Mouse (Mus musculus) lung, postnatal 36 days (tissue): Measurements from ENCODE around the gene AC141477.1.

Source experiments
- DNase-seq: peaks from one replicate; pipeline ENCODE4 v3.0.0; 2022; ENCODE audit warnings: mixed read lengths

AC141477.1 gene

DNA sequence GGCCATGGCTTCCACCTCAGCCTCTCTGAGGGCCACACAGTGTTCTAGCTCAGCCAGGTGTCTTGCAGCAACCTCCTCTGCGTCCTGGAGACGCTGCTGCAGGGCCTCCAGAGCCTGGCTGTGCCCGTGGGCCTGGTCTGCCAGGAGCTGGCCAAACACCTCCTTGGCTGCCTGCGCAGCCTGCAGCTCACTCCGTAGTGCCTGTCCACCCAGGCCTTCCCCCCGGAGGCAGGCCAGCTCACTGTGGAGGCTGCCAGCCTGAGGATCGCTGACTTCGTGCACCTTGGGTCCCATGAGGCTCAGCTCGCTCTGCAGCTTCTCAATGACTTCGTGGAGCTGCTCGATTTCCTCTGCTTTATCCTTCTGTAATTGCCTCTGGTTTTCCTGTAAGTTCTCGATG is 47.6 kb downstream of the AC141477.1 start:
- no peak for DNase-seq

GRCm38 (mm10) chr10:76391786-76392185 is 48.5 kb downstream of the AC141477.1 start:
- DNase-seq: peak; percentile 42

- DNase-seq: no peak
These were observed 49.1 kb downstream of the AC141477.1 start for GRCm38 (mm10) chr10:76391166-76391565.
